Mouse (Mus musculus): Measurements from ENCODE around the gene Card6. TPM values are rescaled to one million over a fixed set of nuclear protein-coding genes. Genes with fewer than 3 reads are reported as not detected.

Card6 gene
- total and polyA plus RNA-seq, 3 experiments, result 0.08 to 0.13 TPM; not detected in 1

- TF ChIP-seq E2F4 (IDR thresholded peaks at IDR 0.05; ENCODE audit: borderline replicate concordance, low read depth, low read length), result no peak
- no peak for TF ChIP-seq UBTF (IDR thresholded peaks at IDR 0.05; ENCODE audit: borderline replicate concordance, insufficient read depth, low read depth, low read length)
- no peak for TF ChIP-seq KAT2A (conservative IDR thresholded peaks at IDR 0.05; ENCODE audit: low read depth, low read length)
- TF ChIP-seq BHLHE40 (IDR thresholded peaks at IDR 0.05; ENCODE audit: borderline replicate concordance, low read depth, low read length), result no peak
- TF ChIP-seq POLR2A (IDR thresholded peaks at IDR 0.05; ENCODE audit: control insufficient read depth in 1 of 2, insufficient read depth in 1 of 2, low read depth in 1 of 2, low read length in 2 of 2, poor library complexity in 1 of 2), result no peak
- no peak for TF ChIP-seq MAZ (IDR thresholded peaks at IDR 0.05; ENCODE audit: low read depth, low read length)
- TF ChIP-seq ZMIZ1 (IDR thresholded peaks at IDR 0.05; ENCODE audit: low read depth, low read length), result no peak
- no peak for TF ChIP-seq MYC (IDR thresholded peaks at IDR 0.05; ENCODE audit: low read depth, low read length)
- no peak for TF ChIP-seq CTCF (IDR thresholded peaks at IDR 0.05 in 2 of 3, conservative IDR thresholded peaks at IDR 0.05 in 1 of 3; ENCODE audit: control insufficient read depth in 1 of 3, insufficient read depth in 1 of 3, low read depth in 2 of 3, low read length in 3 of 3, poor library complexity in 1 of 3, severe bottlenecking in 1 of 3)
- no peak for TF ChIP-seq NRF1 (IDR thresholded peaks at IDR 0.05; ENCODE audit: insufficient read depth, low read depth, low read length, poor library complexity, severe bottlenecking)
- no peak for TF ChIP-seq ZKSCAN1 (IDR thresholded peaks at IDR 0.05; ENCODE audit: low read depth, low read length)
- TF ChIP-seq MXI1 (IDR thresholded peaks at IDR 0.05; ENCODE audit: low read depth, low read length), result no peak
- no peak for TF ChIP-seq GABPA (IDR thresholded peaks at IDR 0.05; ENCODE audit: low read depth, low read length)
- TF ChIP-seq ZNF384 (IDR thresholded peaks at IDR 0.05; ENCODE audit: low read depth, low read length), result no peak
- TF ChIP-seq USF2 (IDR thresholded peaks at IDR 0.05; ENCODE audit: borderline replicate concordance in 1 of 2, insufficient read depth in 1 of 2, low read depth in 1 of 2, low read length in 2 of 2), result no peak
- TF ChIP-seq ELF1 (IDR thresholded peaks at IDR 0.05; ENCODE audit: low read depth, low read length), result no peak
- TF ChIP-seq NELFE (IDR thresholded peaks at IDR 0.05; ENCODE audit: low read depth, low read length), result no peak
- TF ChIP-seq POLR2AphosphoS2 (IDR thresholded peaks at IDR 0.05; ENCODE audit: low read length), result no peak
- no peak for TF ChIP-seq RAD21 (IDR thresholded peaks at IDR 0.05; ENCODE audit: low read depth, low read length)
- no peak for TF ChIP-seq SIN3A (IDR thresholded peaks at IDR 0.05; ENCODE audit: low read length)
- peaks cover 17 to 26% of the 10 kb centered on the region in 2 experiments for H3K4me1 ChIP-seq (ENCODE audit: control insufficient read depth in 1 of 2, insufficient read depth in 2 of 2, low read length in 2 of 2)
- no peak for DNase-seq (ENCODE audit: low read depth, low spot score)
- H3K4me3 ChIP-seq (ENCODE audit: control insufficient read depth in 1 of 2, insufficient read depth in 1 of 2, low read depth in 2 of 2, low read length in 2 of 2), result no peak overlapping the region
- H3K27me3 ChIP-seq (ENCODE audit: control insufficient read depth in 1 of 2, insufficient read depth in 2 of 2, low read length in 2 of 2), result no peaks in the 10 kb centered on the region
- no peak overlapping the region for H3K9ac ChIP-seq (ENCODE audit: control insufficient read depth, low read depth, low read length, poor library complexity, severe bottlenecking)
- H3K79me2 ChIP-seq (ENCODE audit: control insufficient read depth, insufficient read depth, low read length, poor library complexity), result no peaks in the 10 kb centered on the region
- H3K9me3 ChIP-seq (replicated peaks; ENCODE audit: insufficient read depth, low read length), result no peaks in the 10 kb centered on the region
- no peak overlapping the region for H3K27ac ChIP-seq (ENCODE audit: control insufficient read depth, low read depth, low read length)
- peaks cover 0 to 35% of the 10 kb centered on the region in 2 experiments; a peak in 2 of 4 replicates for H3K36me3 ChIP-seq (ENCODE audit: control insufficient read depth in 1 of 2, insufficient read depth in 2 of 2, low read length in 2 of 2)
Observed at GRCm38 (mm10) chr15:5133301-5133700, 25.0 kb upstream of the Card6 start.

Measured in MEL (cell line).